Mouse (Mus musculus) hindbrain, embryonic 12.5 days (tissue): ENCODE data around the gene Trcg1. TPM values are rescaled to one million over a fixed set of nuclear protein-coding genes. Genes with fewer than 3 reads are reported as not detected.

Experiments used
- ATAC-seq: fragments of 200-750 bp; cut with Nextera tagmentation; 2 replicates; pipeline ENCODE4 v1.8.0; 2017; ENCODE audit warnings: moderate TSS enrichment; ENCODE audit not compliant: low FRiP score
- H3K27ac ChIP-seq: fragments of 300-500 bp; sonication (generic); 2 replicates; pipeline ENCODE4 v1.5.1; 2016; ENCODE audit warnings: mild to moderate bottlenecking
- H3K27me3 ChIP-seq: fragments of 300-500 bp; sonication (generic); 2 replicates; pipeline ENCODE4 v1.6.1; 2016; ENCODE audit warnings: mild to moderate bottlenecking
- H3K36me3 ChIP-seq: fragments of 300-500 bp; sonication (generic); 2 replicates; pipeline ENCODE4 v1.6.1; 2016; ENCODE audit warnings: mild to moderate bottlenecking
- H3K4me1 ChIP-seq: fragments of 300-500 bp; sonication (generic); 2 replicates; pipeline ENCODE4 v1.6.1; 2016
- H3K4me2 ChIP-seq: fragments of 300-500 bp; sonication (generic); replicated peaks from 2 replicates; pipeline ENCODE4 v1.6.1; 2016; ENCODE audit warnings: mild to moderate bottlenecking
- H3K4me3 ChIP-seq: fragments of 300-500 bp; sonication (generic); 2 replicates; pipeline ENCODE4 v1.5.1; 2016; ENCODE audit warnings: mild to moderate bottlenecking
- H3K9ac ChIP-seq: fragments of 300-500 bp; sonication (generic); 2 replicates; pipeline ENCODE4 v1.6.1; 2016; ENCODE audit warnings: mild to moderate bottlenecking, moderate library complexity
- H3K9me3 ChIP-seq: fragments of 300-500 bp; sonication (generic); replicated peaks from 2 replicates; pipeline ENCODE4 v1.6.1; 2016; ENCODE audit warnings: mild to moderate bottlenecking
- WGBS: fragments of 180-500 bp; shearing (Covaris S2); methylation state at CpG from one replicate; pipeline ENCODE4 v1.1.7; 2016; 5-methylcytosine and 5-hydroxymethylcytosine counted together
- polyA plus RNA-seq: library from polyadenylated mRNA; unstranded; fragments of >200 nt; fragmentation: Nextera tagmentation; extraction: Ambion mirVana; gene quantifications from 2 replicates; pipeline ENCODE4 v1.2.1, GENCODE M21; 2016

Gene Trcg1
- polyA plus RNA-seq, 1 experiment from 2014 or later, result not detected

GRCm38 (mm10) chr9:57269384-57269783, 33.0 kb downstream of the Trcg1 start:
- Histone ChIP-seq H3K27me3 (peaks cover 15% of the 10 kb centered on the region), H3K4me3 (no peak overlapping the region), H3K9me3 (no peaks in the 10 kb centered on the region), H3K4me2 (no peak overlapping the region), H3K27ac (no peak overlapping the region), H3K9ac (no peak overlapping the region), H3K4me1 (peaks cover 40% of the 10 kb centered on the region), H3K36me3 (no peaks in the 10 kb centered on the region)
- no peak for ATAC-seq
- 68% methylated on average over 1 of the region's 1 CpGs for WGBS

GRCm38 (mm10) chr9:57270399-57270798, 34.0 kb downstream of the Trcg1 start:
- 40% methylated on average over 8 of the region's 8 CpGs for WGBS
- ATAC-seq, result peak; percentile 33; the same call in 1 of the 2 replicates

GRCm38 (mm10) chr9:57271081-57271480, 34.7 kb downstream of the Trcg1 start:
- ATAC-seq, result no peak
- peaks cover 31% of the 10 kb centered on the region for H3K4me1 ChIP-seq
- H3K4me3 ChIP-seq, result no peak overlapping the region
- no peak overlapping the region for H3K9ac ChIP-seq
- no peak overlapping the region for H3K4me2 ChIP-seq
- H3K9me3 ChIP-seq, result no peaks in the 10 kb centered on the region
- 52% methylated on average over 1 of the region's 1 CpGs for WGBS
- no peak overlapping the region for H3K27ac ChIP-seq
- no peaks in the 10 kb centered on the region for H3K36me3 ChIP-seq
- peaks cover 3% of the 10 kb centered on the region for H3K27me3 ChIP-seq

More at GRCm38 (mm10) chr9:57270399-57270798, 34.0 kb downstream of the Trcg1 start:
- Histone ChIP-seq H3K4me1 (peaks cover 34% of the 10 kb centered on the region), H3K4me3 (no peak overlapping the region), H3K36me3 (no peaks in the 10 kb centered on the region), H3K9ac (no peak overlapping the region), H3K4me2 (no peak overlapping the region), H3K27ac (0 out of 2 replicates have a peak overlapping the region, but pooled peaks have one; percentile 4), H3K27me3 (peaks cover 9% of the 10 kb centered on the region), H3K9me3 (no peaks in the 10 kb centered on the region)

- Histone ChIP-seq H3K9ac (no peak overlapping the region), H3K9me3 (no peaks in the 10 kb centered on the region), H3K27ac (no peak overlapping the region), H3K4me1 (peaks cover 26% of the 10 kb centered on the region), H3K4me3 (no peak overlapping the region), H3K4me2 (no peak overlapping the region), H3K27me3 (no peaks in the 10 kb centered on the region; the same call in 1 of the 2 replicates), H3K36me3 (no peaks in the 10 kb centered on the region)
- no peak for ATAC-seq
- WGBS, result 51% methylated on average over 9 of the region's 9 CpGs
Measured at GRCm38 (mm10) chr9:57271837-57272562, 35.6 kb downstream of the Trcg1 start.

- H3K9ac ChIP-seq, result no peak overlapping the region
- no peak for ATAC-seq
- H3K4me2 ChIP-seq, result no peak overlapping the region
- H3K27me3 ChIP-seq, result no peaks in the 10 kb centered on the region; the same call in 1 of the 2 replicates
- 48% methylated on average over 8 of the region's 8 CpGs for WGBS
- H3K36me3 ChIP-seq, result no peaks in the 10 kb centered on the region
- peaks cover 20% of the 10 kb centered on the region for H3K4me1 ChIP-seq
- no peaks in the 10 kb centered on the region for H3K9me3 ChIP-seq
- no peak overlapping the region for H3K4me3 ChIP-seq
- no peak overlapping the region for H3K27ac ChIP-seq
Measured at GRCm38 (mm10) chr9:57272902-57273804, 36.8 kb downstream of the Trcg1 start.

- Histone ChIP-seq H3K4me1 (peaks cover 16% of the 10 kb centered on the region), H3K9me3 (no peaks in the 10 kb centered on the region), H3K9ac (no peak overlapping the region), H3K27me3 (peaks cover 3% of the 10 kb centered on the region; the same call in 1 of the 2 replicates), H3K4me2 (no peak overlapping the region), H3K36me3 (no peaks in the 10 kb centered on the region), H3K27ac (no peak overlapping the region), H3K4me3 (no peak overlapping the region)
- 30% methylated on average over 6 of the region's 6 CpGs for whole genome bisulfite sequencing
- no peak for ATAC-seq
Measured at GRCm38 (mm10) chr9:57273805-57274494, 37.6 kb downstream of the Trcg1 start.

GRCm38 (mm10) chr9:57276311-57276710, 40.0 kb downstream of the Trcg1 start:
- Histone ChIP-seq H3K9me3 (no peaks in the 10 kb centered on the region), H3K27ac (no peak overlapping the region), H3K36me3 (no peaks in the 10 kb centered on the region), H3K4me3 (no peak overlapping the region), H3K4me1 (peaks cover 4% of the 10 kb centered on the region; the same call in 1 of the 2 replicates), H3K9ac (no peak overlapping the region), H3K27me3 (peaks cover 7% of the 10 kb centered on the region; the same call in 1 of the 2 replicates), H3K4me2 (no peak overlapping the region)
- ATAC-seq, result no peak

- ATAC-seq, result no peak
- H3K9ac ChIP-seq, result no peak overlapping the region
- no peak overlapping the region for H3K4me3 ChIP-seq
- H3K4me2 ChIP-seq, result no peak overlapping the region
- no peaks in the 10 kb centered on the region for H3K9me3 ChIP-seq
- peaks cover 10% of the 10 kb centered on the region; the same call in 1 of the 2 replicates for H3K4me1 ChIP-seq
- H3K27ac ChIP-seq, result no peak overlapping the region
- H3K36me3 ChIP-seq, result no peaks in the 10 kb centered on the region
- WGBS, result 59% methylated on average over 4 of the region's 4 CpGs
- peaks cover 7% of the 10 kb centered on the region; the same call in 1 of the 2 replicates for H3K27me3 ChIP-seq
Measured at GRCm38 (mm10) chr9:57278268-57278667, 41.9 kb downstream of the Trcg1 start.

GRCm38 (mm10) chr9:57279441-57279840, 43.1 kb downstream of the Trcg1 start:
- no peak overlapping the region for H3K4me2 ChIP-seq
- H3K9ac ChIP-seq, result no peak overlapping the region
- no peak overlapping the region for H3K27ac ChIP-seq
- H3K4me3 ChIP-seq, result no peak overlapping the region
- H3K9me3 ChIP-seq, result no peaks in the 10 kb centered on the region
- no peak for ATAC-seq
- no peaks in the 10 kb centered on the region for H3K36me3 ChIP-seq
- WGBS, result 69% methylated on average over 4 of the region's 4 CpGs
- peaks cover 7% of the 10 kb centered on the region; the same call in 1 of the 2 replicates for H3K27me3 ChIP-seq
- H3K4me1 ChIP-seq, result peaks cover 10% of the 10 kb centered on the region; the same call in 1 of the 2 replicates

- H3K4me3 ChIP-seq, result peak overlapping the region; percentile 14; the same call in 1 of the 2 replicates
- H3K36me3 ChIP-seq, result no peaks in the 10 kb centered on the region
- H3K27me3 ChIP-seq, result peaks cover 7% of the 10 kb centered on the region; the same call in 1 of the 2 replicates
- H3K4me1 ChIP-seq, result peaks cover 10% of the 10 kb centered on the region; the same call in 1 of the 2 replicates
- H3K9ac ChIP-seq, result peak overlapping the region; percentile 43
- 13% methylated on average over 20 of the region's 20 CpGs for WGBS
- H3K4me2 ChIP-seq, result peak overlapping the region; percentile 45
- ATAC-seq, result peak; percentile 73; the same call in 1 of the 2 replicates
- H3K9me3 ChIP-seq, result no peaks in the 10 kb centered on the region
- H3K27ac ChIP-seq, result no peak overlapping the region
Measured at GRCm38 (mm10) chr9:57281549-57281948, 45.2 kb downstream of the Trcg1 start.

GRCm38 (mm10) chr9:57282686-57283085, 46.3 kb downstream of the Trcg1 start:
- no peak for ATAC-seq
- Histone ChIP-seq H3K36me3 (no peaks in the 10 kb centered on the region), H3K9ac (no peak overlapping the region), H3K27me3 (0 out of 2 replicates have a peak, but pooled peaks cover 7% of the 10 kb centered on the region), H3K4me2 (no peak overlapping the region), H3K4me1 (peaks cover 10% of the 10 kb centered on the region; the same call in 1 of the 2 replicates), H3K27ac (no peak overlapping the region), H3K9me3 (no peaks in the 10 kb centered on the region), H3K4me3 (no peak overlapping the region)
- 70% methylated on average over 3 of the region's 3 CpGs for WGBS
